Mouse (Mus musculus) heart, adult 9 months (tissue): ENCODE data around the gene Rcn1.

ENCODE experiments used
- DNase-seq, 2 experiments: peaks; one replicate each; pipeline ENCODE4 v3.0.0; 2022; ENCODE audit warnings: low spot score in 2 of 2

Rcn1 gene

GRCm38 (mm10) chr2:105337171-105337875 lies 61.8 kb downstream of the Rcn1 start:
- DNase-seq = no peak

- DNase-seq = no peak
These were observed 62.6 kb downstream of the Rcn1 start for GRCm38 (mm10) chr2:105336314-105337027.
